Mouse (Mus musculus) thymus, adult 2 months (tissue): ENCODE measurements around the gene Cnn1.

Experiments
- CTCF ChIP-seq: fragments of 200-500 bp; IDR thresholded peaks from 2 replicates; pipeline ENCODE4 v1.5.1; 2012; ENCODE audit warnings: mild to moderate bottlenecking, control low read depth, low read length, moderate library complexity, borderline replicate concordance; ENCODE audit not compliant: control insufficient read depth, poor library complexity, insufficient read depth; ENCODE audit errors: extremely low read depth
- POLR2A ChIP-seq: fragments of 200-500 bp; IDR thresholded peaks from 2 replicates; pipeline ENCODE4 v1.6.1; 2012; ENCODE audit warnings: mild to moderate bottlenecking, low read length, control low read depth, moderate library complexity; ENCODE audit not compliant: control insufficient read depth, poor library complexity, insufficient read depth; ENCODE audit errors: extremely low read depth

DNA sequence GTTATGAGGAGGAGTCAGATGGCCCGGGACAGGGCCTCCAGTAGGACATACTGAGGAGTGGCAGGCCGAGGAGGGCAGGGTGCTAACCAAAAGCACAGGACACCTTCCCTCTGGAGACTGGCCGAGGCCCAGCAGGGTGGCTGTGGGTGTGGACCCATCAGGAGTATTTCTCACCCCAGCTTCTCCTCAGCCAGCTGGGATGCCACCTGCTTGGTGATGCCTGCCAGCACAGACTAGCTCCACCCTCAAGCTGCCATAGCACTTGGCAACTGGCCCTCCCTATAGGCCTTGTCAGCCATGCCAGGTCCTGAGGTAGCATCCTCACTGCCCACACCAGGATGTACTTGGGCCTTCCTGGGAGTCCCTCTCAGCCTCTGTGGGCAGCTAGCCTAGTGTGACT lies 34.7 kb upstream of the Cnn1 start:
- no peak for TF ChIP-seq CTCF
- no peak for TF ChIP-seq POLR2A
